Mouse (Mus musculus): ENCODE data around the gene Pskh1. TPM values are rescaled to one million over a fixed set of nuclear protein-coding genes. Genes with fewer than 3 reads are reported as not detected.

Pskh1 gene
- total and polyA plus RNA-seq, 3 experiments = 12.9 to 26.2 TPM; not detected in 1

- peak in 2 of 3 experiments; percentile 19 to 28; a peak in 1 of 6 replicates for TF ChIP-seq CTCF (IDR thresholded peaks at IDR 0.05 in 2 of 3, conservative IDR thresholded peaks at IDR 0.05 in 1 of 3; ENCODE audit: control insufficient read depth in 1 of 3, insufficient read depth in 1 of 3, low read depth in 2 of 3, low read length in 3 of 3, poor library complexity in 1 of 3, severe bottlenecking in 1 of 3)
Measured at GRCm38 (mm10) chr8:105966692-105967311, 66.6 kb downstream of the Pskh1 start (continued).

GRCm38 (mm10) chr8:105969367-105969766 lies 69.1 kb downstream of the Pskh1 start:
- no peak for TF ChIP-seq MEF2A (IDR thresholded peaks at IDR 0.05; ENCODE audit: extremely low read depth, insufficient replicate concordance, low read depth, low read length, poor library complexity, severe bottlenecking)
- peak; percentile 98 for TF ChIP-seq TBP (IDR thresholded peaks at IDR 0.05; ENCODE audit: low read depth, low read length)
- TF ChIP-seq EP300 (IDR thresholded peaks at IDR 0.05; ENCODE audit: low read depth in 1 of 2, low read length in 2 of 2) = no peak
- no peak for TF ChIP-seq MYC (IDR thresholded peaks at IDR 0.05; ENCODE audit: low read depth, low read length)
- 0 out of 4 replicates have a peak, but pooled peaks cover 0 to 3% of the 10 kb centered on the region in 2 experiments for H3K36me3 ChIP-seq (ENCODE audit: control insufficient read depth in 1 of 2, insufficient read depth in 2 of 2, low read length in 2 of 2)

GRCm38 (mm10) chr8:105971019-105971720 lies 70.9 kb downstream of the Pskh1 start:
- no peak overlapping the region for H3K27ac ChIP-seq (ENCODE audit: control insufficient read depth, low read depth, low read length)
- TF ChIP-seq TBP (IDR thresholded peaks at IDR 0.05; ENCODE audit: low read depth, low read length) (peak; percentile 68), E2F4 (IDR thresholded peaks at IDR 0.05; ENCODE audit: borderline replicate concordance, low read depth, low read length) (no peak)
- H3K4me1 ChIP-seq (ENCODE audit: control insufficient read depth in 1 of 2, insufficient read depth in 2 of 2, low read length in 2 of 2) = peaks cover 2 to 6% of the 10 kb centered on the region in 2 experiments; a peak in 2 of 4 replicates
- 0 out of 4 replicates have a peak, but pooled peaks cover 0 to 3% of the 10 kb centered on the region in 2 experiments for H3K36me3 ChIP-seq (ENCODE audit: control insufficient read depth in 1 of 2, insufficient read depth in 2 of 2, low read length in 2 of 2)
- H3K9ac ChIP-seq (ENCODE audit: control insufficient read depth, low read depth, low read length, poor library complexity, severe bottlenecking) = no peak overlapping the region
- no peaks in the 10 kb centered on the region for H3K79me2 ChIP-seq (ENCODE audit: control insufficient read depth, insufficient read depth, low read length, poor library complexity)
- H3K4me3 ChIP-seq (ENCODE audit: control insufficient read depth in 1 of 2, insufficient read depth in 1 of 2, low read depth in 2 of 2, low read length in 2 of 2) = no peak overlapping the region
- DNase-seq (ENCODE audit: low read depth, low spot score) = no peak
- no peaks in the 10 kb centered on the region for H3K9me3 ChIP-seq (replicated peaks; ENCODE audit: insufficient read depth, low read length)
- H3K27me3 ChIP-seq (ENCODE audit: control insufficient read depth in 1 of 2, insufficient read depth in 2 of 2, low read length in 2 of 2) = no peaks in the 10 kb centered on the region

More at GRCm38 (mm10) chr8:105969367-105969766, 69.1 kb downstream of the Pskh1 start:
- Histone ChIP-seq H3K9ac (ENCODE audit: control insufficient read depth, low read depth, low read length, poor library complexity, severe bottlenecking) (no peak overlapping the region), H3K4me3 (ENCODE audit: control insufficient read depth in 1 of 2, insufficient read depth in 1 of 2, low read depth in 2 of 2, low read length in 2 of 2) (no peak overlapping the region), H3K79me2 (ENCODE audit: control insufficient read depth, insufficient read depth, low read length, poor library complexity) (peaks cover 15% of the 10 kb centered on the region), H3K27ac (ENCODE audit: control insufficient read depth, low read depth, low read length) (no peak overlapping the region), H3K27me3 (ENCODE audit: control insufficient read depth in 1 of 2, insufficient read depth in 2 of 2, low read length in 2 of 2) (no peaks in the 10 kb centered on the region), H3K9me3 (replicated peaks; ENCODE audit: insufficient read depth, low read length) (no peaks in the 10 kb centered on the region), H3K4me1 (ENCODE audit: control insufficient read depth in 1 of 2, insufficient read depth in 2 of 2, low read length in 2 of 2) (peaks cover 2 to 14% of the 10 kb centered on the region in 2 experiments; a peak in 3 of 4 replicates)
- peak; percentile 34 for DNase-seq (ENCODE audit: low read depth, low spot score)

GRCm38 (mm10) chr8:105975363-105975762 lies 75.1 kb downstream of the Pskh1 start:
- Histone ChIP-seq H3K27me3 (ENCODE audit: control insufficient read depth in 1 of 2, insufficient read depth in 2 of 2, low read length in 2 of 2) (no peaks in the 10 kb centered on the region), H3K9ac (ENCODE audit: control insufficient read depth, low read depth, low read length, poor library complexity, severe bottlenecking) (no peak overlapping the region), H3K4me3 (ENCODE audit: control insufficient read depth in 1 of 2, insufficient read depth in 1 of 2, low read depth in 2 of 2, low read length in 2 of 2) (no peak overlapping the region), H3K27ac (ENCODE audit: control insufficient read depth, low read depth, low read length) (no peak overlapping the region), H3K79me2 (ENCODE audit: control insufficient read depth, insufficient read depth, low read length, poor library complexity) (no peaks in the 10 kb centered on the region), H3K36me3 (ENCODE audit: control insufficient read depth in 1 of 2, insufficient read depth in 2 of 2, low read length in 2 of 2) (no peaks in the 10 kb centered on the region), H3K4me1 (ENCODE audit: control insufficient read depth in 1 of 2, insufficient read depth in 2 of 2, low read length in 2 of 2) (no peaks in the 10 kb centered on the region), H3K9me3 (replicated peaks; ENCODE audit: insufficient read depth, low read length) (no peaks in the 10 kb centered on the region)
- TF ChIP-seq SMC3 (IDR thresholded peaks at IDR 0.05; ENCODE audit: low read depth, low read length) = 0 out of 2 replicates have a peak, but pooled peaks have one; percentile 6
- TF ChIP-seq EP300 (IDR thresholded peaks at IDR 0.05; ENCODE audit: low read depth in 1 of 2, low read length in 2 of 2) = no peak
- no peak for TF ChIP-seq ZMIZ1 (IDR thresholded peaks at IDR 0.05; ENCODE audit: low read depth, low read length)
- peak; percentile 14 to 49 (median 30); a peak in 5 of 6 replicates for TF ChIP-seq CTCF (IDR thresholded peaks at IDR 0.05 in 2 of 3, conservative IDR thresholded peaks at IDR 0.05 in 1 of 3; ENCODE audit: control insufficient read depth in 1 of 3, insufficient read depth in 1 of 3, low read depth in 2 of 3, low read length in 3 of 3, poor library complexity in 1 of 3, severe bottlenecking in 1 of 3)
- peak; percentile 46 for DNase-seq (ENCODE audit: low read depth, low spot score)

Measured in MEL (cell line).